Mouse (Mus musculus): Measurements from ENCODE around the gene Cbx6. TPM values are rescaled to one million over a fixed set of nuclear protein-coding genes. Genes with fewer than 3 reads are reported as not detected.

The Cbx6 gene
- 33.5 and 38.6 TPM in 2 replicates for polyA plus RNA-seq (2012; ENCODE audit: low replicate concordance)

DNA sequence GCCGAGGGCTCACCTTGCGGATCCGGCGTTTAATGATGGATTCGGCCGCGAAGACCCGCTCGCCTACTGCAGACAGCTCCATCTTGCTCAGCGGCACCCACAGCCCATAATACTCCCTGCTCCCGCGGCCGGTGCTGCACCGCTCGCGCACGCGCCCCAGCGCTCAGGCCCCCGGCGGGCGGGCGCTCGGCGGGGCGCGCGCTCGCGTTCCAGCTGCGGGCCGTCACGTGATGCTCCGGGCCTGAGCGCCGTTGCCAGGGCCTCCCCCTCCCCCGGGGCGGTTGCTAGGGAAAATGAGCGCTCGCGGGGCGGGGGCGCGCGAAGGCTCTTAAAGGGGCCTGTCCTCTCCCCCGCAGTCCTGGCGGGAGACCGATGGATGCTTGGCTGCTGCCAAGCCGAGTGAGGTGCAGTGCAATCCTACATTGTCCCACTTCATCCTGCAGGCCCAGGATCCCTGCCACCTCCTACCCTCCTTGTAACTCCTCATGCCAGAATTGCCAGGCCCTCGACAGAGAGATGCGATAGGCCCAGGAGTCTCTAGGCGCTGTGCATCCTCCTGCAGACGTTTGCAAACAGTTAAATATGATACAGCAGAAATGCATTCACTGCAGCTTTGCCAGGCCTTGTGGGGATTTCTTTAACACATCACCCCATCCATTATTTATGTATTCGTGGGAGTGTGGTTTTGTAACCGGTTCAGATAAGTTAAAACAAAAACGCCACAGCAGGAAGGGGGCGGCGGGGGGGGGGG lies at the start of gene Cbx6, which contains the start of gene Npcd:
Gene Cbx6 (minus strand): TSS at position 559 of the 751 bp plus-strand sequence.
Gene Npcd (minus strand): TSS at position 108 of the 751 bp plus-strand sequence.

DNA sequence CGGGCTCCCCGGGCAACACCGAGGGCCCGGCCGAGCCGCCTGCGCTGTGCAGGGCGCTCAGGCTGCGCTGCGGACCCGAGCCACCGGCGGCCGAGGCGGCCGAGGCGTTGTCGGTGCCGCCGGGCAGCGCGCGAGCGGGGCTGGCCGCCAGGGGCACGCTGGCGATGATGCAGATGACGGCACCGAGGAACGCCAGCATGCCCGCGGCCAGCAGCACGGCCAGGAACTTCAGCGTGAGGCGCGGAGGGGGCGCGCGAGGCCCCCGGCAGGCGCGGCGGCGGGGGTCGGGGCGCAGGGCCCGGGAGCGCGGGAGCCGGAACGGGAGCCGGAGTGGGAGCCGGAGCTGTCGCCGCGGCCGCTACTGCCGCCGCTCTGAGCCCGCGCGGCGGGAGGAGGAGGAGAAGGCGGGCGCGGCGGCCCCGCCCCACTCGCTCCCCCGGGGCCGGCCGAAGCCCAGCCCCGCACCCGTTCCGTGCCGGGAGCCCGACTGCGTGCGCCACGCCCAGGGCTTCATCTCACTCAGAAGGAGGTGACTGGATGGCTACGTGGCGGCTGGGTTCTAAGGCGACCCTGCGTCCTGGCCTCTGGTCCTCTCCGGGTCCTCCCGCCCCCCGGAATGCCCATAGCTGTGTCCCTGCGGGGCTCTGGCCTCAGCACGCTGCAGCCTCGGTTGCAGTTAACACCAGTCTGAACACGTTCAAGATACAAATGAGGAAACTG lies 30.0 kb downstream of the Cbx6 start, which contains the start of gene Nptxr:
Gene Nptxr (minus strand): TSS at position 415 of the 720 bp plus-strand sequence.

DNA sequence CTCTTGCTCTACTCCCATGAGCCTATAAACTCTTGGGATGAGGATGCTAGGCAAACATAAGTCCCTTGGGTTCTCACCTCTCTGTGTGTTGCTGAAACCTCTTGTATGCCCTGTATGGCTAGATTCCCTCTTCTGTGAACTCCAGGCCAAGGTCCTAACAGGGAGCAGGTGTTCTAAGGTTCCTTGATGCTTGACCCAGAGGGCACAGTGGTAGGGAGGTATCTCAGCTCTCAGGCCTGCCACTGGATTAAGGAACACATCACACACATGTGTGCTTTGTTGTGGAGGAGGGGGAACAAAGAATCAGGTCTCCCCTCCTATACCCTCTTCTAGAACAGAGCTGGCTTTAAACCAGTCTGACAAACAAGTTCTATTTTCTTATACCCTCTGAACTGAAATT lies 56.7 kb downstream of the Cbx6 start, which contains the start of gene Dnal4:
Gene Dnal4 (minus strand): TSS at position 101 of the 400 bp plus-strand sequence.

Other genes starting within 250 kb of the Cbx6 start
- gene Dmc1, start 229.6 kb downstream of the Cbx6 start, polyA plus RNA-seq (2012; ENCODE audit: low replicate concordance), result not detected in 2 replicates
- gene Fam227a, start 175.7 kb downstream of the Cbx6 start, polyA plus RNA-seq (2012; ENCODE audit: low replicate concordance), result 0.03 and 0.14 TPM in 2 replicates
- 82.1 and 89.2 TPM in 2 replicates for gene Cby1, start 175.5 kb downstream of the Cbx6 start, polyA plus RNA-seq (2012; ENCODE audit: low replicate concordance)
- 99.5 and 101 TPM in 2 replicates for gene Tomm22, start 163.8 kb downstream of the Cbx6 start, polyA plus RNA-seq (2012; ENCODE audit: low replicate concordance)
- 70.7 and 83.5 TPM in 2 replicates for gene Josd1, start 146.8 kb downstream of the Cbx6 start, polyA plus RNA-seq (2012; ENCODE audit: low replicate concordance)
- gene Gtpbp1, start 143.8 kb downstream of the Cbx6 start, polyA plus RNA-seq (2012; ENCODE audit: low replicate concordance), result 113 and 151 TPM in 2 replicates
- 58.0 and 63.2 TPM in 2 replicates for gene Sun2, start 92.2 kb downstream of the Cbx6 start, polyA plus RNA-seq (2012; ENCODE audit: low replicate concordance)
- gene Dnal4, start 56.8 kb downstream of the Cbx6 start, polyA plus RNA-seq (2012; ENCODE audit: low replicate concordance), result 12.0 and 21.0 TPM in 2 replicates
- gene Nptxr, start 29.9 kb downstream of the Cbx6 start, polyA plus RNA-seq (2012; ENCODE audit: low replicate concordance), result 0.45 and 1.6 TPM in 2 replicates
- 0.36 TPM in 1 of 2 replicates, not detected in the other for gene Npcd, start 451 bp downstream of the Cbx6 start, polyA plus RNA-seq (2012; ENCODE audit: low replicate concordance)
- gene Apobec3, start 57.0 kb upstream of the Cbx6 start, polyA plus RNA-seq (2012; ENCODE audit: low replicate concordance), result 1.2 and 3.2 TPM in 2 replicates
- gene Cbx7, start 136.4 kb upstream of the Cbx6 start, polyA plus RNA-seq (2012; ENCODE audit: low replicate concordance), result 11.3 and 26.7 TPM in 2 replicates
- gene Pdgfb, start 180.3 kb upstream of the Cbx6 start, polyA plus RNA-seq (2012; ENCODE audit: low replicate concordance), result 4.3 and 4.7 TPM in 2 replicates

All from leukemia stem cell, adult 10-12 weeks (primary cell).